Mouse (Mus musculus) thymus, postnatal 14 days (tissue): Measurements from ENCODE around the gene Slc3a1.

Experiments
- DNase-seq: peaks from one replicate; pipeline ENCODE4 v3.0.0; 2021

Slc3a1 gene

DNA sequence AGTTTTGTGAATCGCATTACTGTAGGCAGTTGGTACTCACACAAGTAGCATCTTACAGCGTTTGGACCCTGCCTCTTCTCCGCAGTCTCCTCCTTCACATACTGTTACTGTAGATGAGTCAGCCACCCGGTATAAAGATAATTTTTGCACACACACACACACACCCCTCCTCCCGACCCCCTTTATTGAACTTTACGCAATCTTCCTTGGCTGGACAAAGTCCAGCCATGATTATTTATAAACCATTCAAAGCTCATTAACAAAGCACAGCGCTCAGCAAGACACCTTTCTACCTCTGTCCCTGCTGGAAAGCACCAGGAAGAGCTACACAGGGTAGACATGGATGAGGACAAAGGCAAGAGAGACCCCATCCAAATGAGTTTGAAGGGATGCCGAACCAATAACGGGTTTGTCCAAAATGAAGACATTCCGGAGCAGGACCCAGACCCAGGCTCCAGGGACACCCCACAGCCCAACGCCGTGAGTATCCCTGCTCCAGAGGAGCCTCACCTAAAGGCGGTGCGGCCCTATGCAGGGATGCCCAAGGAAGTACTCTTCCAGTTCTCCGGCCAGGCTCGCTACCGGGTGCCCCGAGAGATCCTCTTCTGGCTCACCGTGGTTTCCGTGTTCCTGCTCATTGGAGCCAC lies at the start of gene Slc3a1:
Gene Slc3a1, plus strand, starts transcription at position 284 of the 647 bp plus-strand sequence.
- no peak for DNase-seq

DNA sequence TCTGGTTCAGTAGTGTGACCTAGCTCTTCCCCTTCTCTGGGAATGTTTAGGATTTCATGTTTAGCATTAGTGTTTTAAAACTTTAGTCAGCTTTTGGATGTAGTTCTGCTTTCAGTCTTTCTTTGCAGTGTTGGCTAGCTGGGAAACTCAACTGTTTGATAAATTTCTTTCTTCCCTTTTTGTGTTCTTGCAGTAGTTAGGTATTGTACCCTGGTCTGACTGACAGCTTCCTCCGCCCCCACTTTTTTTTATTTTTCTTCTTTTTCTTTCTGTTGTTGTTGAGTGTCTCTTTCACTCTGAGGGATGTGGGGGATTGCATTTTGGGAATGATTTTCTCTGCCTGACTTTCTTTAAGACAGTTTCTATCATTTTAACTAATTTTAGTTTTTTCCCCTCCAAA lies 46.5 kb upstream of the Slc3a1 start:
- no peak for DNase-seq

DNA sequence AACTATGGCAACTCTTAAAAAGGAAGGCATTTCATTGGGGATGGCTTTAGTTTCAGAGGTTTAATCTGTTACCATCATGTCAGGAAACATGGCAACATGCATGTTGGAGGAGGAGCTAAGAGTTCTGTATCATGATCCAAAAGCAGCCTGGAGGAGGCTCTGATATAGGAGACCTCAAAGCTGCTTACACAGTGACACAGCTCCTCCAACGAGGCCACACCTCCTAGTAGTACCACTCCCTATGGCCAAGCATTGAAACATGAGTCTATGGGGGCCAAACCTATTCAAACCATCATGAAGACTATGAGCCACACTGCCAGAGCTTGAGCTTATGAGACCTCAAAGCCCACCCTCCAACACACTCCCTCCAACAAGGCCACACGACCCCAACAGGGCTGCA lies 45.4 kb upstream of the Slc3a1 start:
- DNase-seq: no peak

DNA sequence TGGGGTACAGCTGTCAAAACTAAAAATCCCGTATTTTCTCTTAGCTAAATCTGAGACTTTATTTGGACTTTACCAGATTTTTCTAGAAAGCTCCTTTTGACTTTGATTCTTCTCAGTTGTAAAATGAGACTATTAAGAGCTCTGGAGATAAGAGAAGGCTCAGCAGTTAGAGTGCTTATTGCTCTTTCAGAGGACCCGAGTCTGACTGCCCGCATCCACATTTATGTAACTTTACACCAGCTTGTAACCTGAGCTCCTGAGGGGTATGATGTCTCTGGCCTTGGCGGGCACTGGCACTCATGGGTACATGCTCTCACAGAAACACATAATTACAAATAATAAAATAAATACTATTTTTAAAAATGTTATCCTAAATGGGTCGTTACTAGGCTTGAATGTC lies 41.8 kb upstream of the Slc3a1 start:
- no peak for DNase-seq

DNA sequence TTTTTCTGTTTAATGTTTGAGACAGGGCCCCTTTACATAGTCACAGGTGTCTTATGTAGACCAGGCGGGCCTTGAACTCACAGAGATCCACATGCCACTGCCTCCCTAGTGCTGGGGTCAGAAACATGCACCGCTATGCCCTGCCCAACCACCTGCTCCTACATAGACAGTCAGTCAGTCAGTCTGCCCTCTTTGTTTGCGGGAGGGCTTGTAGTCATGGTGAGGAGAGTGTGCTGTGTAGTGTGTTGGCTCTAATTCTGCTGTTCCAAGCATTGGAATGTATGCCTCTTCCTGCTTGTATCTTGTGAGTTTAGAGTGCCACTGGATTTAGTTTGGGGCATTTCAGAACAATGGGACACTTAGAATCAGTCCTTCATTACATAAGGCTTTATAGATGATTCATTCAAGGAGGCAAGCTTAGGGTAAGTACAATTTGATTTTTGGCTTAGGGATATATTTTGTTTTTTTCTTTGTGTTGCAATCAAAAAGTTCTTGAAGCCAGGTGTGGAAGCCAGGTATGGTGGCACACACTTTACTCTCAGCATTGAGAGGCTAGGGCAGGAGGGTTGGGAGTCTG lies 40.3 kb upstream of the Slc3a1 start:
- no peak for DNase-seq

DNA sequence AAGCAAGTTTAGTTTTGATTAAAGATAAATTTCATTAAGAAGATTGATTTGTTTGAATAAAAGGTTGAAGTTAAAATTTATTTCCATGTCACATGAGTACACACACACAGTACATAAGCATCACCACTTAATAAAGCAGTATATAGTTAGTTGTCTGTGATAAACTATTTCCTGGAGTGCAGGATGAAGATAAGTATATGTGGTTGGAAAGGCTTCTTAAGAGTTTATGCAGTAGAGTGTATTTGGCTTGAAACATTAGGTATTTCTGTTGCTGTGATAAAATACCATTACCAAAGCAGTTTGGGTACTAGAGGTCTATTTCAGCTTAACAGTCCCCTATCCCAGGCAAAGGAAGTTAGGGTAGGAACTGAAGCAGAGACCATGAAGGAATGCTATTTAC lies 39.7 kb upstream of the Slc3a1 start:
- no peak for DNase-seq

DNA sequence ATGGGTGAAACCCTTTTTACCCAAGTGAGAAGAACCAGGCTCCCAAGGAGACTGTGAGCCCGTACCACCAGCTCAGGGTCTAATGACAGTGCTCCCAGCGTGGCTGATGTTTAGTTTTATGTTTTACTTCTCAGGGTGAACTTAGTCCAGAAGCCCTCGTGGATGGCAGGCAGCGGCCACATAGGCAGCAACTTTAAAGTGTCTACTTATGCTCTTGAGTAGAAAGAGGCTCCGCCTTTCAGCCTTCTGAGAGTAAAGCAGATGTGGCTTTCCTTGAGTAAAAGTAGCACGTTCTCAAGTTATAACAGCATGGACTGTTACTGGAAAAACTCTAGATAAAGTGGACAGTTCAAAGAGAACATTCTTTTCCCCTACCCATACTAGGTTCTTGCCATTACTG lies 32.3 kb upstream of the Slc3a1 start:
- DNase-seq: no peak

DNA sequence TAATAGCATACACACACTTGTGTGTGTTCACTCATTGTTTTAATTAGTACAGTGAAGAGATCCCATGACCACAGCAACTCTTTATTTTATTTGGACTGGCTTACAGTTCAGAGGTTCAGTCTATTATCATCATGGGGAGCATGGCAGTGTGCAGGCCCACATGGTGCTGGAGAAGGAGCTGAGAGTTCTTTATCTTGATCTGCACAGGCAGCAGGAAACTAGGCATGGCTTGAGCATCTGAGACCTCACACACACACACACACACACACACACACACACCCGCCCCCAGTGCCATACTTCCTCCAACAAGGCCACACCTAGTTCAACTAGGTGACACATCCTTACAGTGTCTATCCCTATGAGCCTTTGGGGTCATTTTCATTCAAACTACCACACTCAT lies 30.5 kb upstream of the Slc3a1 start:
- DNase-seq: no peak

DNA sequence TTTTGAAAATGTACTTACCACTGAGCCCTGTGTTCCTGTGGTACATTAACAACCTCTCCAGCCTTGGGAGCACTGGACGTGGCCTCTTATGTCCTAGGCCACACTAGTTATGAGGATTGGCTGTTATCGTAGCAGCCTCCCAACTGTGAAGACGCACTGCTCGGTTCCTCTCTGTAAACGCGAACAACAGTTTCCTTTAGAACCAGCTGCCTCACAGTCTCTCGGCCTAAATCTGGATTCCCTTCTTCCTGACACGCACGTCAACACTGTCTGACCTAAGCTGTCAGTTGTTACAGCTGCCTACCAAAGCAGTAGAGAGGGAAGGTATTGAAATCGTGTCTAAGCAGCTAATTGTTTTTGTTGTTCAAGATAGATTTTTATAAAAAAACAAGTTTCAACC lies 28.5 kb upstream of the Slc3a1 start:
- no peak for DNase-seq

DNA sequence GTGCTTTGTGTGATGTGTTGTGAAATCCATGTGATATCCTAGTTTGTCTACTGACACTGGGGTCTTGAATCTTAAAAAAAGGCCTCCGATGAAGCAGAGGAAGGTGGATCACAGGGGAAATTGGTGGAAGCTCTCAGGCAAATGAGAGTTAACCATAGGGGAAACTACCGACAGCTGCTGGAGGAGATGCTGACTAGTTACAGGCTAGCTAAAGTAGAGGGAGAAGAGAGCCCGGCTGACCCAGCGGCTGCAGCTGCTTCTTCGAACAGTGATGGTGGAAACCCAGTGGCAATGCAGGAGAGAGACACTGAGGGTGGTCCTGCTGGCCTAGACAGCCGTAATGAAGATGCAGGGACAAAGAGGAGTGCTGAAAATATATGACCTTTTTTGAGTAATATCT lies 14.7 kb upstream of the Slc3a1 start:
- no peak for DNase-seq

DNA sequence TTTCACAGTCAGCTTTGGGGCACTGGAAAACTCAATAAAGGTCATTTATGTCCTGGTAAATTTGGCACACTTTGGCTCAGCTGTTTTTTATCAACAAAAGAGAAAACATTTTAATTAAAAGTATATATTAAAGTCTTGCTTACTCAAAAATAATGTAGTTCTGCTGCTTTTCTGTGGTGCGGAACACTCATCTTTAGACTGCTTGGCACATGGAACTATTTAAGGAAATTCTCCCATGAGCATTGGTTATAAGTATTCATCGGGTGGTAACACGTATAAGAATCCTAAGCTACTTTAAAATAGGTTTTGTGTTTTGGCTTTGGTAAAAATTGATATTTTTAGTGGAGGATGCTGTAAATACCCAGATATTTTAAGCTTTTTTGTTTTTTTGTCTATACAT lies 13.5 kb upstream of the Slc3a1 start:
- DNase-seq: no peak

DNA sequence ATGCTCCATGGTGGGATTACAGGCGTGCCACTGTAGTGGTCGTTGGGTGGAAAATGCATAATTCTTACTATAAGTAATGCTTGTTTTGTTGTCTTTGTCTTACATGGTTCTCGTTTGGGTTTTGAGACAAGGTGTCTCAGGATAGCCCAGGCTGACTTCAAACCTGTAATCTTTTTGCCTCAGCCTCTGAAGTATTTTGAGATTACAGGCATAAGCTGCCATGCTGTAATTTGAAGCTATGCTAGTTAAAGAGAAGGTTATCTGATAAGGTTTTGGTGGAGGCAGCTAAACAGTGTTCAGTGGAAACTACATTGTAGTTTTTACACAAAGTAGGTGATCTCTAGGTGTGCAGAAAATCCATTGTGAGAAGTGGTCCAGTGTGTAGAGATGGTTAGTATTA lies 9.8 kb upstream of the Slc3a1 start:
- no peak for DNase-seq

DNA sequence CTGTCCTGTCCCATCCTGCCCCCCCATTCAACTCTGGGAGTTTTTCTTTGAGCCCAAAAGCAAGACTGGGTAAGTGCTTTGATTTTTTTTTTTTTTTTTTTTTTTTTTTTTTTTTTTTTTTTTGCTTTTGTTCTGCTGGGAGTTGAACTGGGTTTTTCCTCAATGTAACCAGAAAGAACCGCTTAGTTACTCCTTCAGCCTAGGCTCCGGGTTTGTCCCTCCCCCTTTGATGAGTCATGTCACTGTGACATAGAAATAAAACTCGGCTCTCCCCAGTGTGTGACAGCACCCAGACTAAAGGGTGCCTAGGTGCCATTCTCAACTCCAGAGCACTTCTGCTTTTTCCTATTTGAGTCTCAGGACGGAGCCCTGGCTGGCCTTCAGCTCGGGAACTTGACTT lies 9.4 kb upstream of the Slc3a1 start:
- DNase-seq: no peak

DNA sequence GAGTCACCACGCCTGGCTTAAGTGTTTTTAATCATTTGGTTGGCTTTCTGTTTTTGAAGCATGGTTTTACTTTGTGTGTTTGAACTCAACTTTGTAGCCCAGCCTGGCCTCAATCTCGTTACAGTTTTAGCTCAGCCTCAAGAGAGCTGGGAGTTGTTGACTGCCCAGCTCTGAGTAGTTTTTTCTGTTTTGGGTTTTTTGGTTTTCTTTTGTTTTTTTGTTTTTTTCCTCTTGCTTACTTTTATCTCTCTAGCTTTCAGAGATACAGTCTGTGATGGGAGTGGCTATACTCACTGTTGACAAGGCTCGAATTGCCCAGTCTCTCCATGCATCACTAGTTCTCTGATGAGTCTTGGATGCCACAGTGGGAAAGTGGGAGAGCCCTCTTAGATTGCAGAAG lies 7.8 kb upstream of the Slc3a1 start:
- DNase-seq: no peak

DNA sequence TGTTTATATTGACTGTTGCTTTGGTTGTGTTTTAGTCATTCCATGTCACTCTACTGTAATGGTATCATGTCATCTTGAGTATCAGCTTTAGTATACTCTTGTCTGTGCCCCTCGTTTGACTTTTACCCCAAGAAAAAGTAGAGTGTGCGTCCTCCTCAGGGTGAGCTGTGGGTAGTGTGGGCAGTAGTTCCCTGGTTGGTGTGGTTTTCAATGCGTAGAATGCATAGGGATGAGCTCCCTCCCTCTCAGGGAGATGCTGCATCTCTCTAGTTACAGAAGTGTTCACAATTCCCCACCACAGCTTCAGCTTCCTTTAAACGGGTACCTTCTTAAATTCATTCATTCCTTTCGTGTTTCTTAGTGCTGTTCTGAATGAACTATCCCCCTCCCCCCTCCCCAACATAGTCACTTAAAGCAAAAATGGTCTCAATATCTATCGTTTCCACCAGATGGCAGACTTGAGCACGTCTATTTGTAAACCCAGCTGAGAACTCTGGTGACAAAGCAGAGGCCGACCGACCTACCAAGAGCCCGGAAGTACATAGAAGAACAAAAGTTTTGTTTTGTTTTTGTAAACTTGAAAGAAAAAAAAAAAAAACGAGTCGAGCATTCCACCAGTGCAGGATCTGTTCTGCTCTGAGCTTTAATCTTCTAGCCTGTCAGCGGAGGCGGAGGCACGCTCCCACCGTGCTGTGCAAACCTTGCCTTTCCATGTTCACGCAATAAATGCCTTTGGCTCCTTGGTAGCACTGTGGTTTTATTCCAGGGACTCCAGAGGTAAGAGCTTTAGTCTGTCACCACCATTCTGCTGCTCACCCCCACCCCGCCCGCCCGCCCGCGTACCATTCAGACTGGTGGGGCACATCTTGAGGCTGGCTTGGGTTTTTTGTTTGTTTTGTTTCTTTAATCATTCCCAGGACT lies 4.7 kb upstream of the Slc3a1 start:
- peak; percentile 83 for DNase-seq

DNA sequence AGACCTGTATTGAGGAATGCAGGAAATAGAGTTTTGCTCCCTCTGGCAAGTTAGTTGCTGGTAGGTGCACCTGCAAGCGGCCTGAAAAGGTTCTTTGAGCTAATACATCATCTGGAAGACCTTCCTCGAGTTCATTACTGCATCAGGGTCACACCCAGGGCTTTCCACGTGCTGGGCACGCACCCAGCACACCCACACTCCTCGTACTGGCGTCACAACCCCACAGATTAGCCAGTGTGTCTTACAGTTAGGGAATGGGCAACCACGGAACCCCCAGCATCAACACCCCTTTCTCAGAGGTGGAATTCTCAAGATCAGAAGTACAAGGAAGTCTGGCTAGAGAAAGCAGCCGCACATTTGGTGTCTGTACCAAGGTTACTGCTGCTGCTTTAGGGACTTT lies 3.9 kb upstream of the Slc3a1 start:
- no peak for DNase-seq

DNA sequence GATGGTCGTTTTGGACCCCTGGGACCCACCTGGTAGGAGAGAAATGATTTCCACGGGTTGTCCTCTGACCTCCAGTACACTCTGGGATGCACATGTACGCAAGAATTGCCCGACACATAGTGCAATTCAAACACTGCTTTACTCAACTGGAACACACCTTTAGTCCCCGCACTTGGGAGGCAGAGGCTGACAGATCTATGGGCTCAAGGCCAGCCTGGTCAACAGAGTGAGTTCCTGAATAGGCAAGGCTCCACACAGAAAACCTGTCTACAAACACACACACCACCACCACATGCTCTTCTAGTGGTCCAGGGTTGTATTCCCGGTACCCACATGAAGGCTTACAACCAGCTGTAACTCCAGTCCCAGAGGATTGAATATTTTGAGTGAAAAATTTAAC lies 3.0 kb upstream of the Slc3a1 start:
- DNase-seq: no peak

DNA sequence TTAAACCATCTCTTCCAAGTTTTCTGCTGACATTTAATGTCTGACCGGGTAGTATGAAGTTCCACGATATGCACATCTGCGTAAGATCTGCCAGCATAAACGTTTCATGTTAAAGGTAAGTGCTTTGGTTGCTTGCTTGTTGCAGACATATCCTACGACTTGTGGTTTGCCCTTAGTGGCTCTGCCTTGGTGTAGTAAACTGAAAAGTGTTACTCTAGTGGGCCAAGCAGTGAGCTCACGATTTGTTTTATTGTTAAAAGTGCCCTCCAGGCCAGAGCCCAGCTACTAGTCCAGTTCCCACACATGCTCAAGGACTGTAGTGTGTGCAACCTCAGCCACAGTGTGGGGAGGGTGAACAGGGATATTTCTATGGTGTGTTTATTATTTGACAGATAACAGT lies 1.7 kb upstream of the Slc3a1 start:
- no peak for DNase-seq

DNA sequence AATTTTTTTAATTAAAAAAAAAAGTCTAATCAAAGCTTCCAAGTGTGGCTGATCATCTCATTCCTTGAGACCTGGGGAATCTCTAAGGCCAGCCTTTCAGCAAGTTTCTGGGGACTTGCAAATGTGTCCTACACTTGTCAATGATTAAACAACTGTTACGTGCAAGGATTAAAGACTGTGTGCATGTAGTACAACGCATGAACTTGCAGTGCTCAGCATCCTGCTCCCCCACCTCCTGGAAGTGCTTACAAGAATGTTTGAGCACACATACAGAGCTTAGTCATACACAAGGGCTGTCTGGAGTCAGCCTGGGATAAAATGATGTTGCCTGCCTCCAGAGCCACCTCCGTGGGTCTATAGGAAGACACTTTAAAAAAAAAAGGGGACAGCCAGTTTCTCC lies 929 bp upstream of the Slc3a1 start:
- DNase-seq: no peak

DNA sequence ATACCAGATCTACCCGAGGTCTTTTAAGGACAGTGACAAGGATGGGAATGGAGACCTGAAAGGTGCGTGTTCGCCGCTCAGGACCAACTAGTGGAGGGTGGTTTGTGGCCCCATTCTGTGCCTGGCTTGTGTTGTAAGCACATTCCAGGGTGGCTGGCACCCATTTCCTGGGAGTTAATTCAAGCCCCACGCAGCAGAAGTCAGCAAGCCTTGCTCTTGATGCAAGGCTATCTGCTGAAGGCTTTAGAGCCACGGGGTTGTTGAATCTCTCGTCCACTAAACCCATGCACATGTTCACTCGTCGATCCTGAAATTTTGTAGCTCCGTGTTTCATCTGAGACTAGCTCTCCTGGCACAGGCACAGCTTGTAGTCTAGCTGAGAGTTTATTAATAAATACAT lies 621 bp downstream of the Slc3a1 start:
- DNase-seq: no peak

DNA sequence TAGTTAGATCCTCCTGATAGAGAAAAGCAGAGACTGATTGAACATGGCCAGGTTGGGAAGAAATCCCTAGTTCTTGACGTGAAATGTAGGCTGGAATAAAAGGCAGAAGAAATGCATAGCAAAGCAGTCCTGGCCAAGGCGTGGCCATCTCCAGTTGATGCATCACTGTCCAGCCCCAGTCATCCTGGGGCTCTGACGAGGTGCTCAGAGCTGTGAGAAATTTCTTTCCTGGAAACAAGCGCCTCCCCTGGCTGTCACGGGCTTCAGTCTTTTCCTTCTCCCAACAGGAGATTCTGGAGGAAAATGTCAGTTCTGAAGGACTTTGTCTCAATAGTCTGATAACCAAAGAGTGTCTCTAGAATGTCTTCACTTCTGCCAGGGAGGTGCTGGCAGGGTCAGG lies 2.5 kb downstream of the Slc3a1 start:
- no peak for DNase-seq

DNA sequence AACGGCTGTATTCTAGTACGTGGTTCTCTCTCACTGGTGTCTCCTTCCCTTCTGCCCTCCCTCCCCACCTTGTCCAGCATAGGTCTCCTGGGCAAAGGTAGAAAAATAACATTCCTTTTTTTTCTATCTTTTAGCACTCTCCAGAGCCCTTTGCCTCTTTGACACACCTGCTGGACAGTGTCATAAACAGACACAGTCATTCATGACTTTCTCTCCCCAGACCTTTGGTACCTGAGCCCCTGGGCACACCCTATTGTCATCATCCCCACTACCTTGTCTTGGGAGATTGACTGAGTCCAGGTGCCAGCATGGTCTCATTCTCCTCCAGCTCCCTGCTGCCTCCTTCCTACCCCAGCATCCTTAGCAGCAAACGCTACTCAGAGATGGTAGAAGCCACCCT lies 4.9 kb downstream of the Slc3a1 start:
- DNase-seq: no peak

DNA sequence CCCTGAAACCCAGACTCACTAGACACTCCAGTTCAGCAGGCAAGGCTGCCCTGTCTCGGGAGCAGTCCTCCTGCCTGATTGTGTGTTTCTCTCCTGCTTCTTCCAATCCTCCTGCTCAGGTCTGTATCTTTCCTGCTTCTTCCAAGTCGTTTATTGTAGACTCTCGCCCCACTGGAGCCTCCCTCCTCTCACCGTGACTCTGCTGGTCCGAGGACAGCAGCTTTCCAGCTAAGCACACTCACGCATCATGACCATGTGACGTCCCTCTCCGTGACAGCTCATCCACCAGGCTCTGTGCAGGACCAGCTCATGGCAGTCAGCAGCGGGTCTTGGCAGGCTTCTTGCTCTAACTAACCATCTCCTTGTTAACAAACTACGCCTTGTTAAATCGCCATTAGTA lies 5.9 kb downstream of the Slc3a1 start:
- no peak for DNase-seq

DNA sequence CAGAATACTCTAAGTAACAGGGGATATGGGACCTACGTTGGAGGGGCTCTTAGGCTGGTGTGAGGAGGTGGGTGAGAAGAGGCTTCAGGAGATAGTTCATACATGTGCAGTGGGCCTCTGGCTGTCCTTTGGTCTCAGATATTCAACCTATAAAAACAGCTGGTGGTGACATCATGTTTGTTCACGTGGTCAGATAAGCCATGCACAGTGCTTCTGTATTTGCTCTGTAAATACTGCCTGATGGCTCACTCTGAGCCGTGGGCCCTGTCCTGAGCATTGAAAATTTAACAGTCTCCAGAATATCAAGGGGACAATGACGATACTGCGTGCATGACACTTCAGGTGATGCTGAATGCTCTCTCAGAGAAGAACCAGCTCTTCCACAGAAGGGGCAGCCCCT lies 9.7 kb downstream of the Slc3a1 start:
- no peak for DNase-seq
